Mouse (Mus musculus) midbrain, embryonic 12.5 days (tissue): Measurements from ENCODE around the gene Atl1. TPM values are rescaled to one million over a fixed set of nuclear protein-coding genes. Genes with fewer than 3 reads are reported as not detected.

Experiments
- ATAC-seq: fragments of 200-750 bp; cut with Nextera tagmentation; 2 replicates; pipeline ENCODE4 v1.8.0; 2017; ENCODE audit warnings: low read depth, moderate TSS enrichment, moderate library complexity; ENCODE audit not compliant: low FRiP score
- H3K27ac ChIP-seq: fragments of 300-500 bp; sonication (generic); replicated peaks from 2 replicates; pipeline ENCODE4 v1.5.1; 2016; ENCODE audit warnings: mild to moderate bottlenecking
- H3K27me3 ChIP-seq: fragments of 300-500 bp; sonication (generic); 2 replicates; pipeline ENCODE4 v1.6.1; 2016; ENCODE audit warnings: mild to moderate bottlenecking
- H3K36me3 ChIP-seq: fragments of 300-500 bp; sonication (generic); 2 replicates; pipeline ENCODE4 v1.6.1; 2016
- H3K4me1 ChIP-seq: fragments of 300-500 bp; sonication (generic); 2 replicates; pipeline ENCODE4 v1.6.1; 2016
- H3K4me2 ChIP-seq: fragments of 300-500 bp; sonication (generic); replicated peaks from 2 replicates; pipeline ENCODE4 v1.6.1; 2016; ENCODE audit warnings: mild to moderate bottlenecking, moderate library complexity
- H3K4me3 ChIP-seq: fragments of 300-500 bp; sonication (generic); 2 replicates; pipeline ENCODE4 v1.5.1; 2016; ENCODE audit warnings: mild to moderate bottlenecking
- H3K9ac ChIP-seq: fragments of 300-500 bp; sonication (generic); replicated peaks from 2 replicates; pipeline ENCODE4 v1.6.1; 2016; ENCODE audit warnings: mild to moderate bottlenecking, moderate library complexity
- H3K9me3 ChIP-seq: fragments of 300-500 bp; sonication (generic); 2 replicates; pipeline ENCODE4 v1.6.1; 2016; ENCODE audit warnings: mild to moderate bottlenecking
- WGBS: fragments of 180-500 bp; shearing (Covaris S2); methylation state at CpG from one replicate; pipeline ENCODE4 v1.1.7; 2016; 5-methylcytosine and 5-hydroxymethylcytosine counted together
- polyA plus RNA-seq: library from polyadenylated mRNA; unstranded; fragments of >200 nt; fragmentation: Nextera tagmentation; extraction: Ambion mirVana; gene quantifications from 2 replicates; pipeline ENCODE4 v1.2.1, GENCODE M21; 2016

Atl1 gene
- polyA plus RNA-seq, 1 experiment from 2014 or later: 75.0 TPM

DNA sequence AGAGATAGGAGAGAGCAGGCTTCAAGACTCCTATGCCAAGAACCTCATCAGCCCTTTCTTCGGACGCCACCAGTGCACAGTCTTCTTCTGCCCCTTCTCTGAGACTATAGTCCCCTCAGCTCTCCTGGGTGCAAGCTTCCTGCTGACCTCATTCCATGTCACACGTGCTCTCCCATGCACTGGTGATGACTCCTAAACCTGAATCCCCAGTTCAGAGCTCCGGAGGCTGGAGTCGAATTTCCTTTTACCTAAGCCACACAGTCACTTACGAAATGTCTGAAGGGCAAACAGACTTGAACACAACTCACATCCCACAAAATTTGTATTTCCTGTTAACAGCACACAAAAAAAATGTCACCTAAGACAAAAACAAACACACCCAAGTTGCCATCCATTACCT, 4.6 kb upstream of the Atl1 start:
- Histone ChIP-seq H3K4me2 (no peak overlapping the region), H3K4me1 (peaks cover 23% of the 10 kb centered on the region), H3K27ac (no peak overlapping the region), H3K9me3 (no peaks in the 10 kb centered on the region), H3K36me3 (no peaks in the 10 kb centered on the region), H3K4me3 (no peak overlapping the region), H3K9ac (no peak overlapping the region), H3K27me3 (no peaks in the 10 kb centered on the region)
- WGBS: 90% methylated on average over 6 of the region's 6 CpGs
- ATAC-seq: no peak

DNA sequence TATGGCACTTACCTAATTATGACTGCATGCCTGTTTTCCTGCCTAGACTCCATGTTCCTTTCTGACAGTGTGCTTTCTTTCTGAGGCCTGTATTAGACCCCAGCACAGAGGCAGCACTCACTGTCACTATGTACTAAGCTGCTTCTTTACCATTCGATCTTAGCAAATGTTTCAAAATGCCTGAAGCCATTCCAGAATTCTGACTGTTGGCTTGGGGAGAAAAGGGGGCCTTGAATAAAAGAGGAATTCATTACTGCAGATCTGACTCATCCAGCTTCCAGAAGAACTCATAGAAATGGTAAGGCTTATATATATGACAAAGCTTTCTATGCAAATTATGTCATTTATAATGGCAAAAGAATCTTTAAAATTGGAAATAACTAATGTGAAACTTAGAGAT, 4.1 kb upstream of the Atl1 start:
- no peak overlapping the region for H3K9ac ChIP-seq
- no peak for ATAC-seq
- no peaks in the 10 kb centered on the region for H3K36me3 ChIP-seq
- H3K4me1 ChIP-seq: peaks cover 23% of the 10 kb centered on the region
- H3K4me3 ChIP-seq: no peak overlapping the region
- no peaks in the 10 kb centered on the region for H3K27me3 ChIP-seq
- WGBS: 78% methylated on average over 1 of the region's 1 CpGs
- H3K27ac ChIP-seq: no peak overlapping the region
- H3K4me2 ChIP-seq: no peak overlapping the region
- H3K9me3 ChIP-seq: no peaks in the 10 kb centered on the region

DNA sequence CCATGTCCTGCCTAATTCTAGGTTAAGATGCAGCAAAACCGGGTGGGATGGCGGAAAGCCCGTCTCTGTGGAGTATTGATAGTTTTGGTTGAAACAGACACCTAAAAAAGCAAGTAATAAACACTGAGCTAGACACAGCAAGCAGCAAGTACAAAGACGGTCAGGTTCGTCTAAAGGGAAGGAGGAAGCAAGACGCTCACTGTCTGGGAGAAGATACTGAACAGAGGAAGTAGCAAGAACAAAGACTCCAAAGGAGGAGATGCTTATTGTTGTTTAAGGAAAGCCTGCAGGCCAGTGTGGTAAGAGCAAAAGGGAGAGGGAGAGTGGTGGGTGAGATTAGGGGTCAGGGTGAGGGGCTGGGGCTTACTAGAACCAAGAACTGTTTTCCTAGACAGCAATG, 2.4 kb upstream of the Atl1 start:
- no peaks in the 10 kb centered on the region for H3K27me3 ChIP-seq
- H3K4me3 ChIP-seq: 0 out of 2 replicates have a peak overlapping the region, but pooled peaks have one; percentile 5
- H3K27ac ChIP-seq: no peak overlapping the region; the same call in 1 of the 2 replicates
- H3K4me1 ChIP-seq: peaks cover 23% of the 10 kb centered on the region
- ATAC-seq: no peak
- H3K4me2 ChIP-seq: peak overlapping the region; percentile 55
- no peaks in the 10 kb centered on the region for H3K9me3 ChIP-seq
- H3K9ac ChIP-seq: peak overlapping the region; percentile 21; the same call in 1 of the 2 replicates
- no peaks in the 10 kb centered on the region for H3K36me3 ChIP-seq
- WGBS: 43% methylated on average over 6 of the region's 6 CpGs

DNA sequence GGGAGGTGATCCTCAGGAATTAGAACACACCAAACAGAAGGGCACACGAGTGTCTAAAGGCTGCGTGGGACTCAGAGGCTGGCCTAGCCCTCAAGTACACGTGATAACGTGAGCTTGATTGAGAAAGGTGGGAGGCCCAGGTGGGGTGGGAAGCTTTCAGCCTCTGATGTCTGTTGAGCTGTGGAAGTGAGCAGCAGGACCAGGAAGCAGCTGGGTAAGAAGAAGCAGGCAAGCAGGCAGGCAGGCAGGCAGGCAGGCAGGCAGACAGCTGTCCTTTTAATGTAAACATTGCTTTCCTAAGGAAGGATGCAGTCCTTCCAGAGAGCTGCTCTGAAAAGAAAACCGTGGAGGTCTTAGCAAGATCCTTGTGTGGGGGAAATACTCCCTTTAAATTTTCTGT, 1.9 kb upstream of the Atl1 start:
- H3K9me3 ChIP-seq: no peaks in the 10 kb centered on the region
- peak overlapping the region; percentile 21; the same call in 1 of the 2 replicates for H3K9ac ChIP-seq
- WGBS: 33% methylated on average over 5 of the region's 5 CpGs
- H3K4me2 ChIP-seq: peak overlapping the region; percentile 55
- peaks cover 23% of the 10 kb centered on the region for H3K4me1 ChIP-seq
- no peak for ATAC-seq
- H3K36me3 ChIP-seq: no peaks in the 10 kb centered on the region
- H3K27me3 ChIP-seq: no peaks in the 10 kb centered on the region
- peak overlapping the region; percentile 19; the same call in 1 of the 2 replicates for H3K4me3 ChIP-seq
- H3K27ac ChIP-seq: no peak overlapping the region; the same call in 1 of the 2 replicates

DNA sequence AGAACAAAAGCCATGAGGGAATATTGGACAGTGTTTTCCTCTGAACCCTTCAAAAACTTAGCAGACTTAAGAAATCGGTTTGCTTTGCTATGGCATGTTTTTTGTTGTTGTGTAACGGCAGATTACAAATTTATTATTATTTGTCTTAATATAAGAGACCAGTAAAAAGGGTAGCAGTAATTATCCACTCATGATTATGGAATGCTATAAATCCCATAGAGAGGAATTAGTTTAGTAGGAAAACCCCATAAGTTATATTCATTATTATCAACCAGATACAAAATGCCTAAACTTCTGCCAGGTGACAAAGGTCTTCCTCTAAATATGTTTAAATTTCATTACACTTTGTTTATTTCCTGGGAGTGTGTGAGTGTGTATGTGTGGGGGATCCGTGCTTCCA, 693 bp upstream of the Atl1 start:
- Histone ChIP-seq H3K4me2 (peak overlapping the region; percentile 55), H3K27ac (no peak overlapping the region), H3K9me3 (no peaks in the 10 kb centered on the region), H3K4me1 (peaks cover 23% of the 10 kb centered on the region), H3K9ac (peak overlapping the region; percentile 90), H3K4me3 (peak overlapping the region; percentile 77), H3K27me3 (no peaks in the 10 kb centered on the region), H3K36me3 (no peaks in the 10 kb centered on the region)
- ATAC-seq: no peak
- WGBS: 49% methylated on average over 3 of the region's 3 CpGs

DNA sequence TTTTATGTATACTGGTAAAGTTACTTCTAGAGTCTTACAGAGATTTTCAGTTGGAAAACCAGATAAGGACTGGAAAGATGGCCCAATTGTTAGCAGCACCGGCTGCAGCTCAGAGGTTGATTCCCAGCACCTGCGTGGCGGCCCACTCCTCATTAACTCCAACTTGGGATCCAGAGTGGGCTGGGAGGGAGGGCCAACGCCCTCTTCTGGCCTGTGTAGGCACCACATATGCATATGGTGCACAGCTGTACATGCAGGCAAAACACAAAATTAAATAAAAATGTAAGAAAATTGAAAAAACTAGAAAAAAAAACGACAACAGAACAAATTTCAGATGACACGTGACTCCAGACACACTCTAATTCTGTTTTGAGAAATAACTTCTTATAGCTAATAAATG, 1.5 kb downstream of the Atl1 start:
- Histone ChIP-seq H3K36me3 (no peaks in the 10 kb centered on the region), H3K27me3 (no peaks in the 10 kb centered on the region), H3K27ac (no peak overlapping the region), H3K9me3 (no peaks in the 10 kb centered on the region), H3K4me2 (no peak overlapping the region), H3K9ac (no peak overlapping the region), H3K4me3 (no peak overlapping the region), H3K4me1 (peaks cover 23% of the 10 kb centered on the region)
- ATAC-seq: no peak
- WGBS: 70% methylated on average over 6 of the region's 6 CpGs

DNA sequence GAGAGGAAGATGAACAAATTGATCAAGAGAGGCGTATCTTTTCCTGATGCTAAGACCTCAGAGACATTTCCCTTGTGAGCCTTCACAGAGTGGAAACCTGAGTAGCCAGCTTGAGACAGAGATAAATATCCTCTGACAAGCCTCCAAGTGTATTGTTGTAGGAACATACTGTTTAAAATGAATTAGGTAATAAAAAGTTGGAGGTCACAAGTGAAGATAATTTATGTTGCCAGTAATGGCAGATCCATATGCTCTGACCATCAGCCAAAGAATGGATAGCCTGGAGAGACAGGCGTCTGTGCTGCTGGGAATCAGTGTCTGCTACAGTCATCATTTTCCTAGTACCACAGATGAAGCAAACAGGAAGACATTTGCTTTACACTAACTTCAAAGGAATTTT, 2.6 kb downstream of the Atl1 start:
- Histone ChIP-seq H3K4me2 (no peak overlapping the region), H3K4me3 (no peak overlapping the region), H3K36me3 (no peaks in the 10 kb centered on the region), H3K27me3 (no peaks in the 10 kb centered on the region), H3K9ac (no peak overlapping the region), H3K4me1 (peaks cover 16% of the 10 kb centered on the region), H3K9me3 (no peaks in the 10 kb centered on the region), H3K27ac (no peak overlapping the region)
- WGBS: 65% methylated on average over 2 of the region's 2 CpGs
- ATAC-seq: no peak

DNA sequence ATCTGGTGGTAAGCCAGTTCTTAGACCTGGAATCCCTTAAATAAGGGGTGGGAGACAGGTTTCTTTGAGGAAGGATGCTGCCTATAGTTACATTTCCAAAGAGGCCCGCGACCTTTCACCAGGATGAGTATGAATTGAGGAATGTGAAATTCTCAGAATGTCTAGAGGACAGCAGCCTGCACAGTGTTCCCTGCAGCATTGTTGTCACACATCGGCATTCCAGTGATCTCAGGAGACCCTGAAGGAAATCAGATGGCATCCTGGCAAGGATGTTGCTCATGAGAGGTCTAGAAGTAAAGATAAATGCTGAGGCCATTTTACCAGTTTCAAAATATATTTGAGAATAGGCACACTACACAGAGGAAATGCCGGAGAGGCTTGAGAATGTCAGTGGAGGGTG, 5.7 kb downstream of the Atl1 start:
- Histone ChIP-seq H3K4me3 (no peak overlapping the region), H3K9ac (no peak overlapping the region), H3K4me2 (no peak overlapping the region), H3K27me3 (no peaks in the 10 kb centered on the region), H3K27ac (no peak overlapping the region), H3K36me3 (no peaks in the 10 kb centered on the region), H3K9me3 (no peaks in the 10 kb centered on the region), H3K4me1 (no peaks in the 10 kb centered on the region; the same call in 1 of the 2 replicates)
- WGBS: 88% methylated on average over 4 of the region's 4 CpGs
- no peak for ATAC-seq

DNA sequence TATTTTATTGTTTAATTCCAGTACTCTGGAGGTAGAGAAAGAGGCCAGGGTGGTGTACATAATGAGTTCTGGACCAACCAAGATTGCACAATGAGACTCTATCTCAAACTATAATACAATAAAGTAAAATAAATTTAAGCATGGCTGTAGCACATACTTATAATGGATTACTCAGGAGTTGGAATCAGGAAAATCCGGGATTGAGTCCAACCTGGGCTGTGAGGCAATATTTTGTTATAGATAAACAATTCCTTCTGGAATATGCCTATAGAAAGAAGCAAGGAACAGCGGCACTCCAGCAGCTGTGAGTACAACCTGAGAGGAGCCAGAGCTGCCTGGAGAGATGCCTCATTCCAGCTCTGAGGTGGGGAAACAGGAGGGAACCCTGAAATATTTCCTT, 12.6 kb downstream of the Atl1 start:
- no peak overlapping the region for H3K4me2 ChIP-seq
- ATAC-seq: no peak
- no peak overlapping the region for H3K27ac ChIP-seq
- WGBS: 81% methylated on average over 2 of the region's 2 CpGs
- peaks cover 9% of the 10 kb centered on the region for H3K4me1 ChIP-seq
- no peak overlapping the region for H3K4me3 ChIP-seq
- no peaks in the 10 kb centered on the region for H3K27me3 ChIP-seq
- no peak overlapping the region for H3K9ac ChIP-seq
- H3K9me3 ChIP-seq: no peaks in the 10 kb centered on the region
- H3K36me3 ChIP-seq: no peaks in the 10 kb centered on the region

DNA sequence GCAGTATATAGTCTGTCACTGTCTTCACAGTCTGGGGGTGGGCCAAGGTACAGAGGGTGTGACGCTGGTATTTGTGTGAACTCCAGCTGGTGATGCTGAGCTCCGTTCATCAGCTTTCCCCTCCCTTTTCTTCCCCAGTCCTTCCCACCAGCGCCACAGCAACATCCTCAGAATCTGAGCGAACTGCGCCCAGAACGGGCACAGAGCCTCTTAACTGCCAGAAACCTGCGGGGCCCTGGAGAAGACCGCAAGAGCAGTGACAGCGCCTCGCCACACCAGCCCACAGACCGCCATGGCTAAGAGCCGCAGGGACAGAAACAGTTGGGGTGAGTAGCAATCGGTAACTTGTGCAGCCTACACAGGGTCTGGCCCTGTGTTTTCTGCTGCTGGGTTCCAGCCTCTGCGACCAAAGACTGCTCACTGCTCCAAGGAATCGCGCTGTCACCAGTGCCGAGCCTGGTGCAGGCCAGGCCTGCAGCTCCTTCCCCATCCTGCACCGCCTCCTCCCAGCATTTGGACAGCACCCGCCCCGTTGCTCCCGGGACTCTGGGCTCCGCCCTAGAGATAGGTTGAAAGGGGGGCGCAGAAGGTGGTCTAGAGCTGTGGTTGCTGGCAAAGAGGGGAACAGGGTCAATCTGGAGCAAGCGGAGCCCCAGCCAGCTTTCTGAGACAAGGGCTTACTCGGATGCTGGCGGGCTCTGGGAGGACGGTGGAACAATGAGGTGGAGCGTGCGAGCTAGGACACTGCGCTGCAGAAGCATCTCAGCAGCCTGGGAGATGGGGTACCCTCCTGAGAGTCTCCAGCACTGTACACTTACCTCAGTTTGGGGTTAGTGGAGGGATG, 15.5 kb downstream of the Atl1 start:
- Histone ChIP-seq H3K27ac (peak overlapping the region; percentile 95), H3K27me3 (no peaks in the 10 kb centered on the region), H3K4me3 (peak overlapping the region; percentile 63), H3K9ac (peak overlapping the region; percentile 83), H3K36me3 (no peaks in the 10 kb centered on the region), H3K4me2 (peak overlapping the region; percentile 66), H3K9me3 (no peaks in the 10 kb centered on the region), H3K4me1 (peaks cover 9% of the 10 kb centered on the region)
- 1% methylated on average over 30 of the region's 30 CpGs for WGBS
- peak; percentile 91 for ATAC-seq

DNA sequence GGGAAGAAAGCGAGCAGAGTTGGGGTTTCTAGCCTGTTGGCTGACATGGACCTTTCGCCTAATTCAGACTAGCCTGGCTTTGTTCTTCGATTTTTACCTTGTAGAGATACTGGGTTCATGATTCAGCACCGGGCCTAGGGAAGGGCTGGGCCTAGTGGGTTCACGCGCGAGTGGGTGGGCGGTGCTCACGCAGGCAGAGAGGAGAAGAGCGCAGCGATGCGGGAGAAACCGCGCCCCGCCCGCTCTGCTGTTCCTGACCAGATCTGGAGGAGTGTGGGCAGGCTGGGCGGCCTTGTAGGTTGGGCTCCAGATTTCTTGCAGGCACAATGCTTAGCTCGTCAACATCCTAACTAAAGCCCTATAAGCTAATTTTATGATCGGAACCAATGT, 16.1 kb downstream of the Atl1 start:
- Histone ChIP-seq H3K4me1 (peaks cover 9% of the 10 kb centered on the region), H3K4me3 (peak overlapping the region; percentile 63), H3K9ac (peak overlapping the region; percentile 83), H3K9me3 (no peaks in the 10 kb centered on the region), H3K27me3 (no peaks in the 10 kb centered on the region), H3K27ac (peak overlapping the region; percentile 95), H3K4me2 (peak overlapping the region; percentile 66), H3K36me3 (no peaks in the 10 kb centered on the region)
- peak; percentile 76 for ATAC-seq
- 19% methylated on average over 19 of the region's 19 CpGs for WGBS

DNA sequence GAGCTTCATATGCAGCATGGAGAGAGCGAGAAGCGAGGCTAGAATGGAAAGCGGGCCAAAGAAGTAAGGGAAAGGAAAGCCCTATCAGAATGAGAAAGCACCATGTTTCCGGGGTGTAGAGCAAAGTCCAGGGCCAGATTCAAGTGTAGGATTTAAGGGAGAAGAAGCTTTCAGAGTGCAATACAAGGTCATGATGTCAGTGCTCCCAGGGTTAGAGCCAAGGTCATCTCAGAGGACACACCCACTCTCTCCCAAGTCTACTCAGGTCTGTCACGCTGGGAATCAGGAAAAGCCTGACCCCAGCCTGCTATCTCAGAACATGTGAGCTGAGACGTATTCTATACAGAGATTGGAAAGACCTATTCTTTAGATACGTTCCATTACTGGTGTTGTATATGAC, 19.5 kb downstream of the Atl1 start:
- no peak for ATAC-seq
- Histone ChIP-seq H3K4me2 (no peak overlapping the region), H3K9me3 (no peaks in the 10 kb centered on the region), H3K27me3 (no peaks in the 10 kb centered on the region), H3K4me3 (no peak overlapping the region), H3K9ac (no peak overlapping the region), H3K4me1 (peaks cover 9% of the 10 kb centered on the region), H3K36me3 (no peaks in the 10 kb centered on the region), H3K27ac (no peak overlapping the region)
- WGBS: 90% methylated on average over 7 of the region's 7 CpGs
